Mouse (Mus musculus) cerebellum, adult 2 months (tissue): ENCODE measurements at regions not wholly inside any gene's neighbourhood (a gene's known extent, or its start where the extent isn't known, plus 50 kb on each side); places are given as distances from the start of the nearest gene placed in this dataset.

Source experiments
- CTCF ChIP-seq: fragments of 200-500 bp; IDR thresholded peaks from 2 replicates; pipeline ENCODE4 v1.5.1; 2011; ENCODE audit warnings: low read depth, mild to moderate bottlenecking, control low read depth, low read length, moderate library complexity, borderline replicate concordance; ENCODE audit not compliant: insufficient read depth
- POLR2A ChIP-seq: fragments of 200-500 bp; IDR thresholded peaks from 2 replicates; pipeline ENCODE4 v1.6.1; 2011; ENCODE audit warnings: low read length, control low read depth, borderline replicate concordance; ENCODE audit not compliant: insufficient read depth

DNA sequence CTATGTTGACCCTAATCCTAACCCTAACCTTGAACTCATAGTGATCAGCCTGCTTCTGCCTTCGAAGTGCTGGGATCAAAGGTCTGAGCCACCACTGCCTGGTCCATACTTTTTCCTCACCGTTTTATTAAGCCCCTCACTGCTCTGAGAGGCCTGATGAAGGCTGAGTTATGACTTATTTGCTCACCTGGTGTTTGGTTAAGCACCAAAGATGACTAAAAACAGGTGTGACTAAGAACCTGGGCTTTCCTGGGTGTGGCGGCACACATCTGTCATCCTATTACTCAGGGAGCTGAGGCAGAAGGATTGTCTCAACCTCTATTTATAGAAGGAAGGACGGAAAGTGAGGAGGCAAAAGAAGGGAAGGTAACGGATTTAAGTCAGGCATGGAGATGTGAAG, 137.5 kb upstream of the Max start:
- TF ChIP-seq CTCF (no peak), POLR2A (no peak)
